Mouse (Mus musculus) E14TG2a.4 (cell line): ENCODE results near the gene Tarsl2.

Experiments
- CTCF ChIP-seq: conservative IDR thresholded peaks from 2 replicates; pipeline ENCODE4 v1.5.1; 2014; ENCODE audit warnings: low read length
- NANOG ChIP-seq: IDR thresholded peaks from 2 replicates; pipeline ENCODE4 v1.6.1; 2014; ENCODE audit warnings: borderline replicate concordance, low read length, mixed read lengths
- POU5F1 ChIP-seq: IDR thresholded peaks from 2 replicates; pipeline ENCODE4 v1.6.1; 2014; ENCODE audit warnings: low read length, borderline replicate concordance

GRCm38 (mm10) chr7:65708506-65708905, 63.8 kb downstream of the Tarsl2 start:
- no peak for TF ChIP-seq CTCF
- TF ChIP-seq POU5F1: no peak
- TF ChIP-seq NANOG: no peak
